Mouse (Mus musculus): ENCODE results near the gene Zfp800. TPM values are rescaled to one million over a fixed set of nuclear protein-coding genes. Genes with fewer than 3 reads are reported as not detected.

The Zfp800 gene
- polyA plus RNA-seq, 1 experiment: 21.9 TPM

DNA sequence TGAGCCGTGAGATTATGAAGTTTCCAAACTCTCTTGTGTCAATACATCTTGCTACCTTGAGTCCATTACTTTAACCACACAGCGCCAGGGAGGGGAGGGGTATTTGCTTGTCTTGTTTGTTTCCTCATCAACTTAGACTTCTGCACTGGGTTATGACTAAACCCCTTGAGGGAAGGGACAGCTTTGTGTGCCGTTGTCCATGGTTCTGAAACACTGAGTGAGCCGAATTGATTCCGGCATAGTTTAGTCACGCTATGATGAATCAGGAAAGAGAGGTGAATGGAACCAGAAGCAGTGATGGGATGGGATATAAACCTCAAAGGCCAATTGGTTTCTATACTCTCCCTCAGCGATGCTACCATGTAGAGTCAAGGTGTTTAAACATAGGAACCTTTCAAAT is 52.6 kb downstream of the Zfp800 start:
- TF ChIP-seq CTCF (IDR thresholded peaks at IDR 0.05; ENCODE audit: borderline replicate concordance, insufficient read depth, low read length): no peak
- TF ChIP-seq POLR2A (IDR thresholded peaks at IDR 0.05; ENCODE audit: low read depth, low read length): no peak
- no peak overlapping the region for H3K4me3 ChIP-seq (ENCODE audit: insufficient read depth, low read length)
- H3K27ac ChIP-seq (ENCODE audit: insufficient read depth, low read length): no peak overlapping the region
- no peaks in the 10 kb centered on the region for H3K4me1 ChIP-seq (ENCODE audit: control insufficient read depth, insufficient read depth, low read length)

GRCm38 (mm10) chr6:28342863-28343262 is 54.9 kb downstream of the Zfp800 start:
- H3K27ac ChIP-seq (ENCODE audit: insufficient read depth, low read length): no peak overlapping the region
- TF ChIP-seq POLR2A (IDR thresholded peaks at IDR 0.05; ENCODE audit: low read depth, low read length) (no peak), CTCF (IDR thresholded peaks at IDR 0.05; ENCODE audit: borderline replicate concordance, insufficient read depth, low read length) (no peak)

GRCm38 (mm10) chr6:28341174-28341573 is 56.6 kb downstream of the Zfp800 start:
- H3K27ac ChIP-seq (ENCODE audit: insufficient read depth, low read length): no peak overlapping the region
- H3K4me3 ChIP-seq (ENCODE audit: insufficient read depth, low read length): no peak overlapping the region
- no peaks in the 10 kb centered on the region for H3K4me1 ChIP-seq (ENCODE audit: control insufficient read depth, insufficient read depth, low read length)
- no peak for TF ChIP-seq POLR2A (IDR thresholded peaks at IDR 0.05; ENCODE audit: low read depth, low read length)
- TF ChIP-seq CTCF (IDR thresholded peaks at IDR 0.05; ENCODE audit: borderline replicate concordance, insufficient read depth, low read length): no peak

More at GRCm38 (mm10) chr6:28342863-28343262, 54.9 kb downstream of the Zfp800 start:
- Histone ChIP-seq H3K4me1 (ENCODE audit: control insufficient read depth, insufficient read depth, low read length) (no peaks in the 10 kb centered on the region), H3K4me3 (ENCODE audit: insufficient read depth, low read length) (no peak overlapping the region)

GRCm38 (mm10) chr6:28339410-28339809 is 58.4 kb downstream of the Zfp800 start:
- no peaks in the 10 kb centered on the region for H3K4me1 ChIP-seq (ENCODE audit: control insufficient read depth, insufficient read depth, low read length)
- no peak overlapping the region for H3K27ac ChIP-seq (ENCODE audit: insufficient read depth, low read length)
- TF ChIP-seq POLR2A (IDR thresholded peaks at IDR 0.05; ENCODE audit: low read depth, low read length) (no peak), CTCF (IDR thresholded peaks at IDR 0.05; ENCODE audit: borderline replicate concordance, insufficient read depth, low read length) (no peak)
- H3K4me3 ChIP-seq (ENCODE audit: insufficient read depth, low read length): no peak overlapping the region

- no peak for TF ChIP-seq CTCF (IDR thresholded peaks at IDR 0.05; ENCODE audit: borderline replicate concordance, insufficient read depth, low read length)
- TF ChIP-seq POLR2A (IDR thresholded peaks at IDR 0.05; ENCODE audit: low read depth, low read length): no peak
- Histone ChIP-seq H3K4me3 (ENCODE audit: insufficient read depth, low read length) (no peak overlapping the region), H3K4me1 (ENCODE audit: control insufficient read depth, insufficient read depth, low read length) (no peaks in the 10 kb centered on the region), H3K27ac (ENCODE audit: insufficient read depth, low read length) (no peak overlapping the region)
Observed at GRCm38 (mm10) chr6:28333696-28334095, 64.1 kb downstream of the Zfp800 start.

DNA sequence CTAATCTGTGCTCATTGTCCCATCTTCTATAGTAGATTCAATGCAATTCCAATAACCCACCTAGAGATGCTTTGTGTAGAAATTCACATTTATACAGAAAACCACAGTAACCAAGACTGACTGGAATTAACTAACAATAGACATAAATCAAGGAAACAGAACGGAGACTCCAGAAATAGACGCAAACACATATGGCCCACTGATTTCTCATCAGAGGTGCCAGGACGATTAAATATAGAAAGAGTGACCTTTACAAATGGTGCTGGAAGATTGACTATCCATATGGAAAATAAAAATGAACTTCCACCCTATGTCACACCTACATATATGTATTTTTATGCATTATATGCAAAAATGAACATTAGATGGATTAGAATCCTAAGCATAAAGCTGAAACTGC is 65.3 kb downstream of the Zfp800 start:
- no peak overlapping the region for H3K4me3 ChIP-seq (ENCODE audit: insufficient read depth, low read length)
- H3K27ac ChIP-seq (ENCODE audit: insufficient read depth, low read length): no peak overlapping the region
- no peaks in the 10 kb centered on the region for H3K4me1 ChIP-seq (ENCODE audit: control insufficient read depth, insufficient read depth, low read length)
- TF ChIP-seq POLR2A (IDR thresholded peaks at IDR 0.05; ENCODE audit: low read depth, low read length) (no peak), CTCF (IDR thresholded peaks at IDR 0.05; ENCODE audit: borderline replicate concordance, insufficient read depth, low read length) (no peak)

DNA sequence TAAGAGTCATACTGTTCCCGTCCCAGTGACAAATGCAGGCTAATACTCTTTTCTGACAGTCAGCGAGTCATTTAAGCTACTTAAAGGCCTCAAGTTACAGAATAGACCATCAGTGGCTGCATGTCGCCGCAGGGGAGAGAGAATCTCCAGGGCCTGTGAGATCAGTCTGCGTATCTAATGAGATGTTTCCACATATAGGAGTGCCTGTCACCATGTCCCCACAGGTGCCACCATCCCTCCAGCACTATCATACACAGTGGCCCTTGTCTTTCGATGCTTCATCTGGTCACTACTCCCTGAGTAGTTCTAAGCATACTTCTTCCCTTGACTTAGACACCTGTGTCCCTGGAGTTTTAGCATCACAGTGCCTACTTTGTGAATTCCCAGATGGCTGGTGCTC is 68.0 kb downstream of the Zfp800 start:
- Histone ChIP-seq H3K4me3 (ENCODE audit: insufficient read depth, low read length) (no peak overlapping the region), H3K27ac (ENCODE audit: insufficient read depth, low read length) (no peak overlapping the region), H3K4me1 (ENCODE audit: control insufficient read depth, insufficient read depth, low read length) (no peaks in the 10 kb centered on the region)
- TF ChIP-seq POLR2A (IDR thresholded peaks at IDR 0.05; ENCODE audit: low read depth, low read length) (no peak), CTCF (IDR thresholded peaks at IDR 0.05; ENCODE audit: borderline replicate concordance, insufficient read depth, low read length) (no peak)

DNA sequence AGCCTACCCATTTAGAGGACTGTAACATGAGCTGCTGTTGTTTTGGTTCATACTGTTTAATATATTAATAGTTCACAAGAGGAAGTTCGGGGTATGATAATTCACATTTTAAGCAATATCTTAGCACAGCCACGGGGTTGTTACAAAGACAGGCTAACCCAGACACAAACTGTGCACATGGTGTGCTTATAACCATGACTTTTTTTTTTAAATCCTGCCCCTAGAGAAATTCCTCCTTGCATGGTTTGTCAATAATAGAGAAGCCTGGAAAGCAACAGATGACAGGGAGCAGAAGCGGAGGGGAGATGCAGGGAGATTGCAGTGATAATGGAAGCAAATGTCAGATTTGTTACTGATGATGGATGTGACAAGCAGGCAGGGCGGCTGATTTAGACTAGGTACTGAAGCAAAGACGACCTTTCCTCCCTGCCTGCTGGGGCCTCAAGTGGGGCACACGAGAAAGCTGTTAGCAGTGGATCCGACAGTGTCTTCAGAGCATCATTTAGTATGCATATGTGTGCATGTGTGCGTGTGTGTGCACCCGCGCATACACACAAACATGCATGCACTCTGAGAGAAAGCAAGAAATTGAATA is 68.7 kb downstream of the Zfp800 start:
- no peak for TF ChIP-seq POLR2A (IDR thresholded peaks at IDR 0.05; ENCODE audit: low read depth, low read length)
- TF ChIP-seq CTCF (IDR thresholded peaks at IDR 0.05; ENCODE audit: borderline replicate concordance, insufficient read depth, low read length): no peak
- no peaks in the 10 kb centered on the region for H3K4me1 ChIP-seq (ENCODE audit: control insufficient read depth, insufficient read depth, low read length)
- no peak overlapping the region for H3K27ac ChIP-seq (ENCODE audit: insufficient read depth, low read length)
- no peak overlapping the region for H3K4me3 ChIP-seq (ENCODE audit: insufficient read depth, low read length)

- TF ChIP-seq CTCF (IDR thresholded peaks at IDR 0.05; ENCODE audit: borderline replicate concordance, insufficient read depth, low read length) (no peak), POLR2A (IDR thresholded peaks at IDR 0.05; ENCODE audit: low read depth, low read length) (no peak)
- Histone ChIP-seq H3K27ac (ENCODE audit: insufficient read depth, low read length) (no peak overlapping the region), H3K4me3 (ENCODE audit: insufficient read depth, low read length) (no peak overlapping the region), H3K4me1 (ENCODE audit: control insufficient read depth, insufficient read depth, low read length) (no peaks in the 10 kb centered on the region)
Observed at GRCm38 (mm10) chr6:28326720-28327119, 71.1 kb downstream of the Zfp800 start.

DNA sequence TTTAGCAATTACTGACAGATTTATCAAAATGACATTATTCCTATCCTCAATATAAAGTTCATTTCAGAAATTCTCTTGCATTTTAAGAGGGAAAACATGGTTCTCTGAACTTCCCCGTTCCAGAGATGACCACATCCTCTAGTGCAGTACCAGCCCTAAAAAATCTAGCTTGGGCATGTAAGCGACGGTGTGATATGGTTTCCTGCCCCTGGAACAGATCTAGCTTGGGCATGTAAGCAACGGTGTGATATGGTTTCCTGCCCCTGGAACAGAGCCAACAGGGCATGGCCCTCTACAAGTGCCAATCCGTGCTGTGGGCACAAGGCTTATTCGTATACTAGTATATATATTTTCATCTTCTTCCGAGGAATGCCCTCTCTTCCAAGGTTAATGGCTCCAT is 75.4 kb downstream of the Zfp800 start:
- Histone ChIP-seq H3K27ac (ENCODE audit: insufficient read depth, low read length) (no peak overlapping the region), H3K4me3 (ENCODE audit: insufficient read depth, low read length) (no peak overlapping the region), H3K4me1 (ENCODE audit: control insufficient read depth, insufficient read depth, low read length) (no peaks in the 10 kb centered on the region)
- TF ChIP-seq CTCF (IDR thresholded peaks at IDR 0.05; ENCODE audit: borderline replicate concordance, insufficient read depth, low read length): no peak
- no peak for TF ChIP-seq POLR2A (IDR thresholded peaks at IDR 0.05; ENCODE audit: low read depth, low read length)

All from embryonic fibroblast, embryonic 13.5 days (primary cell).